Mouse (Mus musculus) monocyte, adult 5-6 weeks (primary cell): ENCODE data around the gene Gm21987. TPM values are rescaled to one million over a fixed set of nuclear protein-coding genes. Genes with fewer than 3 reads are reported as not detected.
A peak's percentile ranks its signal among the peaks of the same experiment; 100 is the strongest.

Source experiments
- ATAC-seq: fragments of 153-309, 156-312 bp; replicated peaks from 2 replicates; pipeline ENCODE4 v1.8.0; 2017; ENCODE audit warnings: mild to moderate bottlenecking; ENCODE audit not compliant: low TSS enrichment, insufficient number of reproducible peaks, severe bottlenecking, poor library complexity, low FRiP score
- total RNA-seq: library from RNA; stranded (forward); fragments of 200-1000, 200-491, 200-594 nt; gene quantifications from 3 replicates; pipeline ENCODE4 v1.2.3, GENCODE M21; 2017

Gene Gm21987
- total RNA-seq, 1 experiment from 2014 or later: not detected

DNA sequence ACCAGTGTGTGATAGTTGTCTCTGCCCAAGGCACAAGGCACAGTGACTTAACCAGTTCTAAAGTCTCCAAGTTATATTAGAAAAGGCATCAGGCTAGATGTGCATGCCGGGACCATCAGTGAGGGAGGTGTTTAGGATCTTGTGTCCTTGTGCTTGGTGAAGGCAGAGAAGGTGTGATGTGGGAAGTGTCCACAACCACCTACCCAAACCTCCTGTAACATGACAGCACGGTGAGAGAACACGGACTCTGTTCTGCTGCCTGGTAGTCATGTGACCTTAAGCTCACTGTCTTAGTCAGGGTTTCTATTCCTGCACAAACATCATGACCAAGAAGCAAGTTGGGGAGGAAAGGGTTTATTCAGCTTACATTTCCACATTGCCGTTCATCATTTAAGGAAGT, 19.4 kb downstream of the Gm21987 start:
- ATAC-seq: no peak

DNA sequence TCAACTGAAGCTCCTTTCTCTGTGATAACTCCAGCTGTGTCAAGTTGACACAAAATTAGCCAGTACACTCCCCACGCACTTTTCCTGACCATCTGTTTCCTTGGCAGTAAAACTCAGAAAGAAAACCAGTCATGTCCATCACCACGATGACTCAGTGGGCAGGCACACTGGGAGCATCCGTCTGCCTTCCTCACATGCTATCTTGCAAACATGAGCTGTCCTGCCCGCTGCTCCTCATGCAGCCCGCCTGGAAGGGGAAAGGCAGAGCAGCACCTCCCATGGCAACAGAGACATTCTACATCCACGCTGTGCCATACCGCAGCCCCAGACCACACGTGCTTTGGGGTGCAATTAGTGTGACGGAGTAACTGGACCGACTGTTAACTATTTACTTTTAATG, 21.5 kb downstream of the Gm21987 start:
- ATAC-seq: no peak

DNA sequence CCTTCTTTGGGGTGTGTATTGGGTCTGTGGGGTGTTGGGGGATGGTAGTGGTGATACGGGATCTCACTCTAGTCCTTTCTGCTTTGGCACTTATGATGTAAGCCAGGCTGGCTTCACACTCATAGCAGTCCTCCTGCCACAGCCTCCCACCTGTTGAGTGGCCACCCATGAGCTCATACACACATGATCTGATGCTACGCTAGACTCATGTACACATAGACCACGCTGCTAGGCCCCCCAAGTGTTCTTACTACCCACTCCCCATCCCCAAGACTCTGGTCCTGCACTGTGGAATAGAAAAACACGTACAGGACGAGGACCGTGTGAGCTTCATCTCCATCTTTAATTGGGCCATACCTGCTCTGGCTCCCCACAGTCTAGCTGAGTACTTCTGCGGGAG, 22.2 kb downstream of the Gm21987 start:
- ATAC-seq: no peak

DNA sequence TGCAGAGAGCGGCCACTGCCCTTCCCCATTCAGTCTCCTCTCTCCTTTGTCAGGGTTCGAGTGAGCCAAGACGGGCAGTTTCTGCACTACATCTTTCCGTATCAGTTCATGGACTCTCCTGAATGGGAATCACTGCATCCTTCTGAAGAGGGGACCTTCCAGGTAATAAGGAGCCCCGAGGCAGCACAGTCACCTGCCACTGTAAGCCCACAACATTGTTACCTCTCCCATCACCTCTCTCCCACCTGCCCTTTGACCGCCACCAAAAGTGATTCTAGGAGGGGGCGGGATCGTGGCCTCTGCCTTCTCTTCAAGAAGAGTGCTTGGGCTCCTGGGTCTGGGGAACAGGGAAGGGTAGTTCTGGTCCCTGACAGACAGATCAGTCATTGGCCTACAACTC, 22.6 kb downstream of the Gm21987 start:
- ATAC-seq: no peak

DNA sequence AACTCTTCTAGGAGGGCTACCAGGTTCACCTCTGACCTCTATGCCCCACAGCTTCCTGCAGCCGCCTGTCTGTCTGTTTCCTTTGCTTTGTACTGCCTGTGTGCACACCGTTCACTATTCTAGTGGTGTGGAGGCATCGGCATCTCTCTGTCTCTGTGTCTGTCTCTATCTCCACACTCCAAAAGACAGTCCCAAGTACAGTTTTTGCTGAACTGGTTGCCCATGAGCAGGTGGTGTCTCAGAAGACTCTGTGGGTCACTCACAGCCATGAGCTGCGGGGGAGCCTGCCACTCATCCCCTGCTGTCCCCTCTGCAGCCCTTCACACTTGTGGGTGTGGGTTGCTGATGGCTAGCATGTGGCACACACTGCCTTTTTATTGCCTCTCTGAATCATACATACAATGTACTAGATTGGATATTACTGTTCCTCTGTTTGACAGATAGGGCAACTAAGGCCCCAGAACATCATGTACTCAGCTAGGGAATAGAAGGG, 23.2 kb downstream of the Gm21987 start:
- ATAC-seq: no peak

DNA sequence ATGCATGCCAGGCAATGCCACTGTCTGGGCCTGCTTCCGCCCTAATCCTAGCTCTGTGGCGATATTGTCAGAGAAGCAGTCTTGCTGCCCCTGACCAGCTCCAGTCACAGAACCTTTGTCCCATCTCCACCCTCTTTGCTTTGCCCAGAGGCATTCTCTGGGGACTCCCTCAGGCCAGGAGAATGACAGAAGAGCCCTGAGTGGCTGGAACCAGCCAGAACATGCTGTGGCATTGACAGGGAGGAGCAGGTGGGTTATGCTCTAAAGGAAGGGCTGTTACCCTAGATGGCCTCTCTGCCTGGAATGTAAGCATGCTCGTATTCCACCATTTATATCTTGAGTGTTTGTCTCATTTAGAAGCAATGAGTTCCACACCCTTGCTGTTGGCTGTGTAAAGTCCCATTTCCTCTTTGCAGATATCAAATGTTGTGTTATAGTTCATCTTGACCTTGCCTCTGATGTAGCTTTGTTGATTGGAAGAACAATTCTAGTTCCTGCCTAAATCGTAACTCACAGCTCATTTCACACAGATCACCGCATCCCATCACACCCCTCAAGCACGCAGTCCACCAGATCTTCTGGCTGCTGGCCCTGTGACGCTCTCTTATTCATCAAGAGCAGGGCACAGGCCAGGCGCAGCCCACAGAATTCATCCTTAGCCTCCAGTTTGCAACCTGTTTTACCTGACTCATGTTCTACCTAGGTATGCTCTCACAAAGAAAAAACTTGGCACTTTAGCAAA, 24.0 kb downstream of the Gm21987 start:
- no peak for ATAC-seq

DNA sequence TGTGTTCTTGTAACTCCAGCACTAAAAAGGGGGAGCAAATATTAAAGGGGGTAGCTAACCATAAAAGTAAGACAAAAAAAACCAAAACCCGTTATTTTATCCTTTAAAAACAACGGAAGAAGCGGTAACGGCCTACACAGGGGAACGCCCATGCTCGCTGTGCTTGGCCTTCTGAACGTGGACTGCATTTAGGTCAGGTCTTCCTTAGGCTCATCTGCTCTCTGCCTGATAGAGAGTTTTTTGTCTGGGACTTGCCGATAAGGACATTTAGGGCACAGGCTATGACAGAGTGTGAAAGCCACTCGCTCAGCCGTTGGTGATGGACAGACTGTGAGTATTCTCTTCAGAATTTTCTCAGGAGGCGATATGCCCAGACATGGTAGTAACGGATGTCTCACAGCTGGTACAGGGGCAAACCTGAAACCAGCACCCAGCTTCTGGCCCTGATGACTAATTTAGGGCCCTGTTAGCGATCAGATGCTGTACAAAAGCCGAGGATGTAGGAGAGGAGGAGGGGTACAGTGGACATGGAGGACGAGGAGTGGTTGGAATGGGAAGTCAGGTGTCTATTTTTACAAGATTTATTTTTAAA, 25.0 kb downstream of the Gm21987 start:
- ATAC-seq: no peak

DNA sequence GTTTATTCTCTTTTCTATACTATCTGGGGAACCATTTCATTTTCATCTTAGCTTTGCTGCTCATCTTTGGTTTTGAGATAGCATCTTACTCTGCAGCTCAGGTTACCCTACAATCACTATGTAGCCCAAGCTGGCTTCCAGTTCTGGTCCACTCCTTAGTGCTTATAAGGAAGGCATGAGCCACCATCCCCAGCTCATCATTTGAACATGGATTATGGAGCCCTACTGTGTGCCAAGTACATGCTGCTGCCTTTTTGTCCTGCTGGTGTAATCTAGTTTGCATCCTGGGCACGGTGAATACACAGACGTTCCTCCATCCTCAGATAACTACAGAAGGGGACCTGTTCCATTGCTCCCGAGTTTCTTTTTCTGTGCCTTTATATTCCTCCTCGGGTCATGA, 26.0 kb downstream of the Gm21987 start:
- no peak for ATAC-seq

DNA sequence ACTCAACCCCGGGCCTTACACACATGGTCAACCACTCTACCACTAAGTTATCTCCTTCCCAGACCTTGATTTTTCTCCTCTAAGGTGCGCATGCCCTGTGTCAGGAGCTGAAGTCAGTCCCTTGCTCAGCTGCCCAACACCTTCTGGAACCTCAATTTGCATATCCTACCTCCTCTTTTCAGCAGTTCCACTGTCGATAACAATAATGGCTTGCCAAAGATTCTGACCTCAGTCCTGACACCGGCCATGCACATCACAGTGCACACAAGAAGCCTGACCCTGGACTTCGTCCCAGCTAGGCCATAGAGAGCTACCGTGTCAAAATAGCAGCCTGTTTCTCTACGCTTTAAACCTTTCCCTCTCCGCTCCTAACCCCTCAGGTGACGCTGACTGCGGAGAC, 26.6 kb downstream of the Gm21987 start:
- no peak for ATAC-seq

DNA sequence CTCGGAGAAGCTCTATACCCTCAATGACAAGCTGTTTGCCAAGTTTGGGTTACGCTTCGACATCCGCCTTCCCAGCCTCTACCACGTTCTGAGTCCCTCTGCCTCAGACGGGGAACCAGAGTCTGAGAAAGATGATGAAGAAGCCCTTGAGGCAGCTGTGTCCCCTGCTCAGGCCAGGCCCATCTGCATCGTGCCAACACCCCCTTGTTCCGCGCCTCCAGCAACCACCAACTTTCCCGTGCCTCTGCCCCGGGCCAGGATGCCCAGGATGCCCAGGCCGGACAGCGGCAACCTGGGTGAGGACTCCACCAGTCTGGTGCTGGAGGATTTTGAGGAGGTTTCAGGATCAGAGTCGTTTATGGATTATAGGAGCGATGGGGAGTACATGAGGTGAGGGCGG, 27.1 kb downstream of the Gm21987 start:
- ATAC-seq: no peak

DNA sequence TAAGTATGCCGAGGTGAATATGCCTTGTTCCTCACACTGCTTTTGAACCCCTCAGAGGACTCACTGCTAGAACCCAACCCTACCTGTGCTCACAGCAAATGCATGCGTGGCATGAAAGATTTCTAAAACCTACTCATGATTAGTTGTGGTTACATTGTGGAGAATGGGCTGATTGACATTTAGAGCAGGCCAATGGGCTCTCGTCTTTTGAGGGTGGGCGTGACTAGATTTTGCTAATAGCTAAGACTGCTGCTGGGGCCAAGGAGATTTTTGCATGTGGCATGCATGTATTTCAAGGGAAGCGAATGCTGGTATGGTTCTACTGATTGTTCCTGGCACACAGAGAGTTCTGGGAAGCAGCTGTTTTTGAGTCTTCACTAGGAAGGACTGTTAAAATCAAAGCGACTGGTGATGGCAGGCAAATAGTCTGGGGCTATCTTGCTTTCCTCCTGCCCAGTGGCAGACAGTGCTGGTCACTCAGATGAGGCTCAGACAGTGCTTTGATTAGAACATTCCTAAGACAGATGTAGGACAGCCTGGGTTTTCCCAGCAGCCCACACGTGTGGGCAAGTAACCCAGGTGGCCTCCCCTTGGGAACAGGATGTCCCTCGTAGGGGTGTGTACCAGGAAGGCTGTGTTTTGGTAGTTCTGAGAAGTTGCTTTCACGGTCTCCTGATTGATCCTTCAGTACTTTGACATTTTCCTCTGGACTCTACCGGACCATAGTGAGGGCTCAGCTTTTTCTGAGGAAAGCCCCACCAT, 27.7 kb downstream of the Gm21987 start:
- ATAC-seq: no peak

DNA sequence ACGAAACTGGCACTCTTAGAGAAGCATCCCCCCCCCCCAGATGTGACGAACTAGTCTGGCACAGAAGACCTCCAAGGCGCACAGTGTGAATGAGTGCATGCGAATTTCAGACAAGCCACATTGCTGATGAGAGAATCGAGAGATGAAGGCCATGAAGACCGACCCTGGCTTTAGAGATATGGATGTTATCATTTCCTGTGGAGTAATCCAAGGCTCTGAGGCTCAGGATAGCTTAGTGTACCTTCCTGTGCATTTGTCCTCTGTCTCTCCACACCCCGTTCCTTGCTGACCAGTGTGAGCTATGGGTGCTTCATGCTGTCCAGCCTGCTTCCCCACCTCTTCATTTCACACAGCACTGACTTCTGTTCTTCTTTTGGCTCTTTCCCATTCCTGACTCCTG, 28.3 kb downstream of the Gm21987 start:
- no peak for ATAC-seq

DNA sequence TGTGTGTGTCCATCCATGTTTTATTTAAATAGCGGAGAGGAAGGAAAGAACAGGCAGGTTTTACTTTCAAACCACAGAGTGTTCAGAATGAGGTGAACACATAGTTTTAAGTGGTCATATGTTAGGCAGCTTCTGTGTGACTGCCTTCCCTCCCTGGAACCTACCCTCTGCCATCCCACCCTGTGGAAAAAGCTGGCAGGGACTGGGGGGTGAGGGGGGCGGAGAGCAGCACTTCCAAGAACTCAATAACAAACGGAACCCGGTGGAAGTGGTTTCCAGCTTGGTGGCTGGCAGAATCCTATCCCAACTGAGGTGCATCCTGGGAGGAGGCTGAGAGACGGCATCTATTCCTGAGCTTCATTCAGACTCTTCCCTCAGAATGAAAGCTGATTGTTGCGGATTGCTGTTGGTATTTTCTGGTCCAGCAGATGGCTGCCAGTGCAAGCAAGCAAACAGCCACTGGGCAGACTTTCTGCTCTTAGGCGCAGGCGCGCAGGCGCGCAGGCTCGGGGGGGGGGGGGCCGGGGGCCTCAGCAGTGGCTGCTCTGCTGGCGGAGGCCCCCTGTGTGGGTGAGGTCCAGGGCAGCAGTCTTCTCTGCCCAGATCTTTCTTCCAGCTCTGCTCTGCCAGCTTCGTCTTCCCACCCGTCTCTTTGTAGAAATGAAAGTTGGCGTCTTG, 29.5 kb downstream of the Gm21987 start:
- ATAC-seq: peak; percentile 63

DNA sequence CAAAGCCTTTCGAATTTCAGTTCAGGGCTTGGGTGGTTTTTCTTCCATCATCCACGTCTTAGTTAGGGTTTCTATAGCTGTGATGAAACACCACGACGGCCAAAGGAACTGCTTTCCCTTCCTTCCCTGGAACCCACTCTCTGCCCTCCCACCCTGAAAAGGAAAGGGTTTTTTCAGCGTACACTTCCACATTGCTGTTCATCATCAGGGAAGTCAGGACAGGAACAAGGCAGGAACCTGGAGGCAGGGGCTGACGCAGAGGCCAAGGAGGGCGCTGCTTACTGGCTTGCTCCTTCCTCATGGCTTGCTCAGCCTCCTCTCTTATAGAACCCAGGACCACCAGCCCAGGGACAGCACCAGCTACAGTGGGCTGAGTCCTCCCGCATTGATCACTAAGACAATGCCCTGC, 30.0 kb downstream of the Gm21987 start:
- peak; percentile 41; the same call in 1 of the 2 replicates for ATAC-seq

DNA sequence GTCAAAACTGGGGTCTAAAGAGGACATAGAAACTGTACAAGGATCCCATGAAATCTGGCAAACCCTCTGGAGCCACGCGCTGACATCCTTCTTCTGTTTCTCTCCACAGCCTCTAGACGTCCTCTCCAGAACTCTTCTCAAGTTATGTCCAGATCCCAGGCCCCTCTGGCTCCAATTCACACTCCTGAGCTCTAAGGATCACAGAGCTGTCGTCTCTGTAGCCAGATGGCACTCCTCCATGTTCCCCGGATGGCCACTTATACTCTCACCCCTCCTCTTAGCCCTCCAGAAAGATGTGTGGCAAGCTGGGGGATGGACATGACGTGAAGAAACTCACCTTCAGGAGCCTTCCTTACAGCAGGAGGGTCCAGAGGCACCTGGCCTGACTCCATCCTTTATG, 30.7 kb downstream of the Gm21987 start:
- no peak for ATAC-seq

DNA sequence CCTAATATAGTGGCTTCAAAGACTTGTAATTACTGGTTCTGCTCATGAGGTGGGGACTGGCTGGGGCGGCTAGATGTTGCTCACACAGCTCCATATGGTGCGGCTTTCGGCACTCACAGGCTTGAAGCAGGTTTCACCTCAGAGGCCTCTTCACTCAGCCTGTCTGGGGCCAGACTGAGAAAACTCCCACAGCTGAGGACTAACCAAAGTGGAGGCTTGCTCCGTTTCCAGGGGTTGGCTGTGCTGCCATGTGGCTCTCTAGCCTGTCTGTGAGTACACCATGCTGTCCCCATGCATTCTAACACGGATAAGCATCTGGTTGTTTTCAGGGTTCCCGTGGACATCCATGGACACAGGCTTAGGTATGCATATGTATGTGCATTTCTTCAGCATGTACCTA, 31.8 kb downstream of the Gm21987 start:
- ATAC-seq: no peak

DNA sequence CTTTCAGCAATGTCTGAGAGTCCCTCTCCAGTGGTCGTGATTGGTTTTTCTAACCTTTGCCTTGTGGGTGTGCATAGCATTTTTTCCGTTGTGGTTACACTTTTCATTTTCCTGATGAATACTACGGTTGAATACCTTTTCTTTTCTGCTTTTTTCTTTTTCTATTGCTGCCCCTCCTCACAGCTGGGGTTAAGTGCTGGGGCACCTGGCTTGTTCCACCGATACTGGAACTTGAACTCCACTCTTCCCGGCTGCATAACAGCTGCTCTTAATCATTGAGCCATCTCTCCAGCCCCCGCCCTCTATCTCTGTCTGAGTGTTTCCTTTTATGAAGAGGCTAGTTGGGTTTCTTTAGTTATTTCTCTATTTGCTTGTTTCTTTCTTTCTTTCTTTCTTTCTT, 32.2 kb downstream of the Gm21987 start:
- ATAC-seq: no peak

DNA sequence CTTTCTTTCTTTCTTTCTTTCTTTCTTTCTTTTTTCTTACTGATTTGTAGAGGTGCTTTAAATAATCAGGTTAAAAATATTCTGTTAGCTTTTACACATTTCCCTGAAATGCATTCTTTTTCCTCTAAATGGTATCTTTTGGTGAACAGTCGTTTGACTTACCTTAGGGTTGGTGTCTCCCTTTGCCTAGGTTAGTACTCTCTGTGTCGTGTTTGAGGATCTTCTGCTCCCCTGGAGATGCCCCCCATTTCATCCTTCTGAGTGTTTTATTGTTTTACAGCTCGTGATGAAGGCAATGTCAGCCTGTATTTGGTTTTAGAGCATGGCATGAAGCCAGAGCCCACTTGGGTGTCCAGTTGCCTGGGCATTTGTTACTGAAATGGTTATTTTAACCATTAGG, 32.7 kb downstream of the Gm21987 start:
- no peak for ATAC-seq

DNA sequence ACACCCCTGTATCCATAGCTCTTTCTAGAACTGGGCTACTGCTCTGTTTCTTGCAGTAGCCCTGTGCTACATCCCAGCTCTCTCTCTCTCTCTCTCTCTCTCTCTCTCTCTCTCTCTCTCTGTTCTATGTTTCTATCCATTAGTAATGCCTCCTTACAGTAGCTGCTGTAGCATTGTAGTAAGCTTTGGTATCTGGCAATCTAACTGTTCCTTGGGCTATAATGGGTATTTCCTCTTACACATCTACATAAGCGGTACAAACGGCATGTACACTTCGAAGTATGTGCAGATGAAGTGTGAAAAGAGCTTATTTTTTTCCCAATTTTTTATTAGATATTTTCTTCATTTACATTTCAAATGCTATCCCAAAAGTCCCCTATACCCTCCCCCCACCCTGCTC, 33.1 kb downstream of the Gm21987 start:
- ATAC-seq: no peak
